Mouse (Mus musculus): ENCODE results near the gene Colgalt2. TPM values are rescaled to one million over a fixed set of nuclear protein-coding genes. Genes with fewer than 3 reads are reported as not detected.
"Not testable (repeated sequence)": the region's sequence is repeated elsewhere in the genome, so short reads cannot be mapped to it uniquely, and the experiment has no call there.

Gene Colgalt2
- polyA plus RNA-seq, 1 experiment = 4.3 TPM

GRCm38 (mm10) chr1:152422295-152422694 lies 22.7 kb downstream of the Colgalt2 start:
- DNase-seq (ENCODE audit: low read depth) = no peak
- no peak for TF ChIP-seq CTCF (IDR thresholded peaks at IDR 0.05; ENCODE audit: borderline replicate concordance, extremely low read depth, insufficient read depth, insufficient read length)
- TF ChIP-seq POLR2A (IDR thresholded peaks at IDR 0.05; ENCODE audit: borderline replicate concordance, extremely low read depth, insufficient read depth, insufficient read length, poor library complexity, severe bottlenecking) = no peak

GRCm38 (mm10) chr1:152423052-152423451 lies 23.4 kb downstream of the Colgalt2 start:
- TF ChIP-seq CTCF (IDR thresholded peaks at IDR 0.05; ENCODE audit: borderline replicate concordance, extremely low read depth, insufficient read depth, insufficient read length) = no peak
- TF ChIP-seq POLR2A (IDR thresholded peaks at IDR 0.05; ENCODE audit: borderline replicate concordance, extremely low read depth, insufficient read depth, insufficient read length, poor library complexity, severe bottlenecking) = no peak
- DNase-seq (ENCODE audit: low read depth) = no peak

GRCm38 (mm10) chr1:152427912-152428581 lies 28.4 kb downstream of the Colgalt2 start:
- TF ChIP-seq CTCF (IDR thresholded peaks at IDR 0.05; ENCODE audit: borderline replicate concordance, extremely low read depth, insufficient read depth, insufficient read length) = no peak
- no peak for TF ChIP-seq POLR2A (IDR thresholded peaks at IDR 0.05; ENCODE audit: borderline replicate concordance, extremely low read depth, insufficient read depth, insufficient read length, poor library complexity, severe bottlenecking)
- peak; percentile 65 for DNase-seq (ENCODE audit: low read depth)

GRCm38 (mm10) chr1:152429805-152430204 lies 30.2 kb downstream of the Colgalt2 start:
- TF ChIP-seq POLR2A (IDR thresholded peaks at IDR 0.05; ENCODE audit: borderline replicate concordance, extremely low read depth, insufficient read depth, insufficient read length, poor library complexity, severe bottlenecking) (no peak), CTCF (IDR thresholded peaks at IDR 0.05; ENCODE audit: borderline replicate concordance, extremely low read depth, insufficient read depth, insufficient read length) (no peak)
- DNase-seq (ENCODE audit: low read depth) = no peak

- TF ChIP-seq POLR2A (IDR thresholded peaks at IDR 0.05; ENCODE audit: borderline replicate concordance, extremely low read depth, insufficient read depth, insufficient read length, poor library complexity, severe bottlenecking) (no peak), CTCF (IDR thresholded peaks at IDR 0.05; ENCODE audit: borderline replicate concordance, extremely low read depth, insufficient read depth, insufficient read length) (no peak)
- no peak for DNase-seq (ENCODE audit: low read depth)
These were observed 34.5 kb downstream of the Colgalt2 start for GRCm38 (mm10) chr1:152434166-152434565.

GRCm38 (mm10) chr1:152437518-152437917 lies 37.9 kb downstream of the Colgalt2 start:
- DNase-seq (ENCODE audit: low read depth) = not testable (repeated sequence)

GRCm38 (mm10) chr1:152439408-152439807 lies 39.8 kb downstream of the Colgalt2 start:
- TF ChIP-seq CTCF (IDR thresholded peaks at IDR 0.05; ENCODE audit: borderline replicate concordance, extremely low read depth, insufficient read depth, insufficient read length) = no peak
- TF ChIP-seq POLR2A (IDR thresholded peaks at IDR 0.05; ENCODE audit: borderline replicate concordance, extremely low read depth, insufficient read depth, insufficient read length, poor library complexity, severe bottlenecking) = no peak
- peak; percentile 51 for DNase-seq (ENCODE audit: low read depth)

- TF ChIP-seq CTCF (IDR thresholded peaks at IDR 0.05; ENCODE audit: borderline replicate concordance, extremely low read depth, insufficient read depth, insufficient read length) = no peak
- TF ChIP-seq POLR2A (IDR thresholded peaks at IDR 0.05; ENCODE audit: borderline replicate concordance, extremely low read depth, insufficient read depth, insufficient read length, poor library complexity, severe bottlenecking) = no peak
- DNase-seq (ENCODE audit: low read depth) = no peak
These were observed 40.2 kb downstream of the Colgalt2 start for GRCm38 (mm10) chr1:152439874-152440273.

- TF ChIP-seq CTCF (IDR thresholded peaks at IDR 0.05; ENCODE audit: borderline replicate concordance, extremely low read depth, insufficient read depth, insufficient read length) = no peak
- TF ChIP-seq POLR2A (IDR thresholded peaks at IDR 0.05; ENCODE audit: borderline replicate concordance, extremely low read depth, insufficient read depth, insufficient read length, poor library complexity, severe bottlenecking) = no peak
These were observed 45.0 kb downstream of the Colgalt2 start for GRCm38 (mm10) chr1:152444630-152445029.

GRCm38 (mm10) chr1:152445925-152446324 lies 46.3 kb downstream of the Colgalt2 start:
- TF ChIP-seq POLR2A (IDR thresholded peaks at IDR 0.05; ENCODE audit: borderline replicate concordance, extremely low read depth, insufficient read depth, insufficient read length, poor library complexity, severe bottlenecking) = no peak
- TF ChIP-seq CTCF (IDR thresholded peaks at IDR 0.05; ENCODE audit: borderline replicate concordance, extremely low read depth, insufficient read depth, insufficient read length) = no peak
- no peak for DNase-seq (ENCODE audit: low read depth)

More at GRCm38 (mm10) chr1:152444630-152445029, 45.0 kb downstream of the Colgalt2 start:
- DNase-seq (ENCODE audit: low read depth) = no peak

GRCm38 (mm10) chr1:152454536-152454935 lies 54.9 kb downstream of the Colgalt2 start:
- no peak for DNase-seq (ENCODE audit: low read depth)
- no peak for TF ChIP-seq POLR2A (IDR thresholded peaks at IDR 0.05; ENCODE audit: borderline replicate concordance, extremely low read depth, insufficient read depth, insufficient read length, poor library complexity, severe bottlenecking)
- TF ChIP-seq CTCF (IDR thresholded peaks at IDR 0.05; ENCODE audit: borderline replicate concordance, extremely low read depth, insufficient read depth, insufficient read length) = no peak
